Mouse (Mus musculus): ENCODE data around the gene Ocel1.
A peak's percentile ranks its signal among the peaks of the same experiment; 100 is the strongest.
"Not testable (repeated sequence)": the region's sequence is repeated elsewhere in the genome, so short reads cannot be mapped to it uniquely, and the experiment has no call there.

Gene Ocel1

GRCm38 (mm10) chr8:71371236-71371848 is at the start of gene Ocel1:
TSS of gene Ocel1 (plus strand) at chr8:71371298.
- peak; percentile 97 for DNase-seq

- DNase-seq: no peak
These were observed 48.2 kb upstream of the Ocel1 start for GRCm38 (mm10) chr8:71322939-71323338.

GRCm38 (mm10) chr8:71324848-71325247 is 46.2 kb upstream of the Ocel1 start:
- no peak for DNase-seq

GRCm38 (mm10) chr8:71337834-71338233 is 33.3 kb upstream of the Ocel1 start:
- DNase-seq: not testable (repeated sequence)

- no peak for DNase-seq
These were observed 30.5 kb upstream of the Ocel1 start for GRCm38 (mm10) chr8:71340625-71341024.

- DNase-seq: no peak
These were observed 24.5 kb upstream of the Ocel1 start for GRCm38 (mm10) chr8:71346581-71346980.

- no peak for DNase-seq
These were observed 20.0 kb upstream of the Ocel1 start for GRCm38 (mm10) chr8:71351117-71351516.

GRCm38 (mm10) chr8:71351520-71351919 is 19.6 kb upstream of the Ocel1 start:
- DNase-seq: no peak

- DNase-seq: no peak
These were observed 13.1 kb upstream of the Ocel1 start for GRCm38 (mm10) chr8:71358026-71358425.

- DNase-seq: peak; percentile 86 to 92
These were observed 4.1 kb upstream of the Ocel1 start, which contains the start of gene Use1 for GRCm38 (mm10) chr8:71366771-71367528. TSS of gene Use1 (plus strand) at chr8:71366848.

- no peak for DNase-seq
These were observed 3.4 kb upstream of the Ocel1 start for GRCm38 (mm10) chr8:71367529-71368176.

GRCm38 (mm10) chr8:71368366-71368765 is 2.7 kb upstream of the Ocel1 start:
- no peak for DNase-seq

GRCm38 (mm10) chr8:71369040-71369718 is 1.9 kb upstream of the Ocel1 start:
- DNase-seq: no peak

- no peak for DNase-seq
These were observed 325 bp upstream of the Ocel1 start for GRCm38 (mm10) chr8:71370711-71371235.

GRCm38 (mm10) chr8:71372427-71372826 is 1.3 kb downstream of the Ocel1 start:
- no peak for DNase-seq

- no peak for DNase-seq
These were observed 1.9 kb downstream of the Ocel1 start for GRCm38 (mm10) chr8:71373000-71373399.

- no peak for DNase-seq
These were observed 3.6 kb downstream of the Ocel1 start for GRCm38 (mm10) chr8:71374616-71375206.

GRCm38 (mm10) chr8:71375581-71376422 is 4.7 kb downstream of the Ocel1 start:
- DNase-seq: peak in 1 of 2 experiments; percentile 56

- no peak for DNase-seq
These were observed 5.4 kb downstream of the Ocel1 start for GRCm38 (mm10) chr8:71376423-71377030.

- DNase-seq: no peak
These were observed 7.9 kb downstream of the Ocel1 start for GRCm38 (mm10) chr8:71379008-71379407.

- no peak for DNase-seq
These were observed 8.5 kb downstream of the Ocel1 start for GRCm38 (mm10) chr8:71379512-71380075.
